Mouse (Mus musculus) limb, embryonic 15.5 days (tissue): ENCODE results near the gene Myo1g. TPM values are rescaled to one million over a fixed set of nuclear protein-coding genes. Genes with fewer than 3 reads are reported as not detected.

Source experiments
- ATAC-seq: fragments of 200-750 bp; cut with Nextera tagmentation; 2 replicates; pipeline ENCODE4 v1.8.0; 2017; ENCODE audit warnings: low read depth, moderate TSS enrichment; ENCODE audit not compliant: insufficient number of reproducible peaks, low FRiP score, low TSS enrichment
- H3K27ac ChIP-seq: fragments of 300-500 bp; sonication (generic); 2 replicates; pipeline ENCODE4 v1.5.1; 2015; ENCODE audit warnings: moderate library complexity, mild to moderate bottlenecking, inconsistent platforms
- H3K27me3 ChIP-seq: fragments of 300-500 bp; sonication (generic); 2 replicates; pipeline ENCODE4 v1.6.1; 2015; ENCODE audit warnings: inconsistent platforms
- H3K36me3 ChIP-seq: fragments of 300-500 bp; sonication (generic); 2 replicates; pipeline ENCODE4 v1.6.1; 2015; ENCODE audit warnings: inconsistent platforms
- H3K4me1 ChIP-seq: fragments of 300-500 bp; sonication (generic); 2 replicates; pipeline ENCODE4 v1.6.1; 2015; ENCODE audit warnings: inconsistent platforms
- H3K4me2 ChIP-seq: fragments of 300-500 bp; sonication (generic); 2 replicates; pipeline ENCODE4 v1.6.1; 2015; ENCODE audit warnings: mild to moderate bottlenecking, inconsistent platforms
- H3K4me3 ChIP-seq: fragments of 300-500 bp; sonication (generic); 2 replicates; pipeline ENCODE4 v1.5.1; 2015; ENCODE audit warnings: mild to moderate bottlenecking, inconsistent platforms
- H3K9ac ChIP-seq: fragments of 300-500 bp; sonication (generic); 2 replicates; pipeline ENCODE4 v1.6.1; 2015; ENCODE audit warnings: inconsistent platforms
- H3K9me3 ChIP-seq: fragments of 300-500 bp; sonication (generic); 2 replicates; pipeline ENCODE4 v1.6.1; 2016; ENCODE audit warnings: inconsistent platforms
- WGBS: fragments of 180-500 bp; shearing (Covaris S2); methylation state at CpG from one replicate; pipeline ENCODE4 v1.1.7; 2015; 5-methylcytosine and 5-hydroxymethylcytosine counted together
- microRNA-seq: library from miRNA; unstranded; fragments of <30 nt; microRNA quantifications from one replicate; pipeline ENCODE4, GENCODE M21; 2016
- polyA plus RNA-seq: library from polyadenylated mRNA; unstranded; fragments of >200 nt; fragmentation: Nextera tagmentation; extraction: Ambion mirVana; gene quantifications from 2 replicates; pipeline ENCODE4 v1.2.1, GENCODE M21; 2015

The Myo1g gene
- polyA plus RNA-seq, 1 experiment from 2014 or later = 3.6 TPM

- 0% methylated on average over 1 of the region's 1 CpGs for WGBS
- H3K27ac ChIP-seq = no peak overlapping the region
These were observed 49.3 kb downstream of the Myo1g start for GRCm38 (mm10) chr11:6471493-6471892.

DNA sequence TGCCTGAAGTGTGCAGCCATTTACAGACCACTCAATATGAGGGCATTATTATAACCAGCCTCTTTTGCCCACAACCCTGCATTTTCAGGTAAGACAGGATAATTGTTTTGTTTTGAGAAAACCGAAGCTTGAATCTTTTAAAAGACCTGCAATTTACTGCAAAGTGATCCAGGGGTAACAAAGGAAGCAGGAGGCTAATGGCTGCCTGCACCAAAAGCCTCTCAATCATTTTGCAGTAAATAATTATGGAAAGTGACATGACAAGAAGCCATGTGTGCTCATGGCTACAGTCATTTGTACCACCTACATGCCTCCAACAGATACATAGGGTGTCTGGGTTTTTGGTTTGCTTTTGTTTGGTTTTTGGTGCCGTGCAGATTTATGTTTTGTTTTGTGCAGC lies 49.7 kb downstream of the Myo1g start:
- no peak for ATAC-seq
- Histone ChIP-seq H3K36me3 (peaks cover 25% of the 10 kb centered on the region), H3K4me1 (peaks cover 40% of the 10 kb centered on the region), H3K9ac (no peak overlapping the region), H3K9me3 (no peaks in the 10 kb centered on the region), H3K27ac (no peak overlapping the region), H3K27me3 (no peaks in the 10 kb centered on the region), H3K4me3 (peak overlapping the region; percentile 93), H3K4me2 (peak overlapping the region; percentile 66)
- 64% methylated on average over 2 of the region's 2 CpGs for WGBS

More at GRCm38 (mm10) chr11:6471493-6471892, 49.3 kb downstream of the Myo1g start:
- H3K36me3 ChIP-seq = peaks cover 21% of the 10 kb centered on the region; the same call in 1 of the 2 replicates
- H3K9me3 ChIP-seq = no peaks in the 10 kb centered on the region
- H3K4me3 ChIP-seq = peak overlapping the region; percentile 93
- H3K27me3 ChIP-seq = no peaks in the 10 kb centered on the region
- H3K4me2 ChIP-seq = peak overlapping the region; percentile 66
- H3K4me1 ChIP-seq = peaks cover 40% of the 10 kb centered on the region
- ATAC-seq = no peak
- H3K9ac ChIP-seq = peak overlapping the region; percentile 20; the same call in 1 of the 2 replicates

DNA sequence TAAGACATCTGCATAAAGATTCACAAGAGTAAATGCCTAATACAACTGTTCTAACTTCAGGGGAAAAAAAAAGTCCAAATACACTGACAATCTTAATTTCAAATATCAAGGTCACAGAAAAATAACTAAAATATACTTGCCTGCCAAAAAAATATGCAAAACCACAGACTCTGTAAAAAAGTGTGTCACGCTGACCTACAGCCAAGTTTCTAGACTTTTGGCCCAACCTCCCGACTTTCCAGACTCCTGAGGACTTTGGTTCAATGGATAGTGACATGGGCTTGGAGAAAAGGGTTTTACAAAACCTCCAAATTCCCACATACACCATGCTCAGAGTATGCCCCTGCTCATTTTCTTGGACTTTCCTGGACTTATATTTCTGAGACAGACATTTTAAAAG lies 52.2 kb downstream of the Myo1g start:
- H3K36me3 ChIP-seq = peaks cover 21% of the 10 kb centered on the region
- no peaks in the 10 kb centered on the region for H3K9me3 ChIP-seq
- 50% methylated on average over 2 of the region's 2 CpGs for WGBS
- H3K4me3 ChIP-seq = no peak overlapping the region
- no peak for ATAC-seq
- H3K27me3 ChIP-seq = no peaks in the 10 kb centered on the region
- no peak overlapping the region for H3K4me2 ChIP-seq
- no peak overlapping the region for H3K9ac ChIP-seq
- H3K4me1 ChIP-seq = peaks cover 30% of the 10 kb centered on the region
- H3K27ac ChIP-seq = no peak overlapping the region

DNA sequence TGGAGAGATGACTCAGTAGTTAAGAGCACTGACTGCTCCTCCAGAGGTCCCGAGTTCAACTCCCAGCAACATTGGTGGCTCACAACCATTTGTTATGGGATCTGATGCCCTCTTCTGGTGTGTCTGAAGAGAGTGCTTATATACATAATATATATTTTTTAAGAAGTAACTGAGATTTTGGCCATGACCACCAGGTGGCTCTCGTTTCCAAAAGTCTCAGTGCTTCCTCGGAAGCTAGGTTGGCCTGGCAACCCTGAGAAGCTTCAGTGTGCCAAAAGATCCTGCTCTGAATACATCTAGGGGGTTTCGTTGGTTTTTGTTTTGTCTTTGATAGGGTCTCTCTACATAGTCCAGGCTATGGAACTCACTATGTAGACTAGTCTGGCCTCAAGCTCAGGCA lies 55.6 kb downstream of the Myo1g start:
- no peak overlapping the region for H3K9ac ChIP-seq
- 30% methylated on average over 4 of the region's 4 CpGs for WGBS
- peaks cover 7% of the 10 kb centered on the region for H3K4me1 ChIP-seq
- no peak for ATAC-seq
- no peaks in the 10 kb centered on the region for H3K27me3 ChIP-seq
- H3K4me3 ChIP-seq = no peak overlapping the region
- no peak overlapping the region for H3K4me2 ChIP-seq
- H3K36me3 ChIP-seq = peaks cover 15% of the 10 kb centered on the region
- H3K9me3 ChIP-seq = no peaks in the 10 kb centered on the region
- no peak overlapping the region for H3K27ac ChIP-seq

GRCm38 (mm10) chr11:6463159-6463837 lies 57.5 kb downstream of the Myo1g start:
- 87% methylated on average over 6 of the region's 6 CpGs for WGBS
- no peak overlapping the region for H3K27ac ChIP-seq
- no peak for ATAC-seq

More at GRCm38 (mm10) chr11:6463159-6463837, 57.5 kb downstream of the Myo1g start:
- Histone ChIP-seq H3K27me3 (no peaks in the 10 kb centered on the region), H3K4me3 (no peak overlapping the region), H3K4me2 (no peak overlapping the region), H3K9ac (no peak overlapping the region), H3K4me1 (no peaks in the 10 kb centered on the region), H3K36me3 (peaks cover 15% of the 10 kb centered on the region), H3K9me3 (no peaks in the 10 kb centered on the region)

Small RNA genes lying within 50 kb of the gene (microRNA-seq; reads per million reads assigned to microRNA genes)
- gene Gm22123 = not detected

Other genes with a start within 250 kb of the Myo1g start
- 104 and 106 TPM in 2 replicates for gene Tmed4, start 246.1 kb downstream of the Myo1g start, polyA plus RNA-seq
- gene Ogdh, start 229.3 kb downstream of the Myo1g start, polyA plus RNA-seq = 91.4 and 101 TPM in 2 replicates
- gene Zmiz2, start 131.9 kb downstream of the Myo1g start, polyA plus RNA-seq = 10.0 TPM in 2 replicates
- gene Ppia, start 105.5 kb downstream of the Myo1g start, polyA plus RNA-seq = 4,193 and 4,412 TPM in 2 replicates
- 402 and 435 TPM in 2 replicates for gene H2afv, start 76.5 kb downstream of the Myo1g start, polyA plus RNA-seq
- gene Purb, start 45.0 kb downstream of the Myo1g start, polyA plus RNA-seq = 29.2 and 29.9 TPM in 2 replicates
- 89.7 and 101 TPM in 2 replicates for gene Ccm2, start 25.9 kb upstream of the Myo1g start, polyA plus RNA-seq
- gene Nacad, start 85.1 kb upstream of the Myo1g start, polyA plus RNA-seq = 1.6 and 1.9 TPM in 2 replicates
- gene Tbrg4, start 105.1 kb upstream of the Myo1g start, polyA plus RNA-seq = 32.9 and 33.1 TPM in 2 replicates
- gene Wap, start 117.7 kb upstream of the Myo1g start, polyA plus RNA-seq = not detected in 2 replicates
- gene Ramp3, start 137.6 kb upstream of the Myo1g start, polyA plus RNA-seq = 7.8 and 8.7 TPM in 2 replicates